26 mouse cellular contexts compared by ENCODE assay signal in genomic region chr13:113584431-113584830, GRCm38 (mm10).
"Had no signal": no experiment of that assay in that cellular context is flagged by ENCODE, and none has a peak within 500 bp of the region (broad histone marks: within the 10 kb centered on the region; RNA-seq: fewer than 3 reads in every experiment).

No protein-coding gene starts in this region.

- H3K4me2 ChIP-seq: heart, embryonic 11.5 days; heart, embryonic 13.5 days; heart, embryonic 15.5 days; hindbrain, embryonic 13.5 days; hindbrain, embryonic 15.5 days; kidney, embryonic 15.5 days; limb, embryonic 13.5 days; limb, embryonic 15.5 days; liver, embryonic 12.5 days had no signal

- H3K27me3 ChIP-seq: heart, embryonic 13.5 days; heart, embryonic 15.5 days; hindbrain, embryonic 13.5 days; hindbrain, embryonic 15.5 days; kidney, embryonic 15.5 days; limb, embryonic 13.5 days; limb, embryonic 15.5 days had no signal

- ATAC-seq: hindbrain, postnatal 0 days; intestine, embryonic 16.5 days; liver, embryonic 12.5 days had no signal

- DNase-seq: gastrocnemius, postnatal 14 days; gastrocnemius, postnatal 36 days; heart, adult 18-20 months; heart, postnatal 14 days; heart, postnatal 36 days; kidney, adult 11 months; kidney, adult 2 months; kidney, adult 9 months; kidney, postnatal 14 days; kidney, postnatal 36 days; layer of hippocampus, adult 9-11 months; lung, adult 18-20 months had no signal

- H3K4me3 ChIP-seq: heart, embryonic 13.5 days; heart, embryonic 15.5 days; hindbrain, embryonic 13.5 days; hindbrain, embryonic 15.5 days; kidney, embryonic 15.5 days; left cerebral cortex, adult 2 months; limb, embryonic 13.5 days; limb, embryonic 15.5 days; liver, embryonic 12.5 days had no signal

- H3K9ac ChIP-seq: heart, embryonic 13.5 days; heart, embryonic 15.5 days; hindbrain, embryonic 13.5 days; hindbrain, embryonic 15.5 days; kidney, embryonic 15.5 days; limb, embryonic 13.5 days; limb, embryonic 15.5 days; liver, embryonic 12.5 days; liver, embryonic 14.5 days had no signal

- H3K9me3 ChIP-seq: heart, embryonic 13.5 days; heart, embryonic 15.5 days; hindbrain, embryonic 13.5 days; hindbrain, embryonic 15.5 days; kidney, embryonic 15.5 days; limb, embryonic 13.5 days; limb, embryonic 15.5 days; liver, embryonic 12.5 days had no signal

- H3K4me1 ChIP-seq: liver, embryonic 12.5 days had no signal

- H3K36me3 ChIP-seq: heart, embryonic 13.5 days; heart, embryonic 15.5 days; hindbrain, embryonic 13.5 days; hindbrain, embryonic 15.5 days; kidney, embryonic 15.5 days; limb, embryonic 13.5 days; limb, embryonic 15.5 days; liver, embryonic 12.5 days had no signal

- H3K27ac ChIP-seq: heart, embryonic 13.5 days; heart, embryonic 15.5 days; hindbrain, embryonic 13.5 days; hindbrain, embryonic 15.5 days; hindbrain, postnatal 0 days; kidney, embryonic 15.5 days; kidney, postnatal 0 days; left cerebral cortex, adult 2 months; limb, embryonic 13.5 days; limb, embryonic 15.5 days; liver, embryonic 12.5 days; liver, embryonic 14.5 days had no signal
